Mouse (Mus musculus) left cerebral cortex, postnatal 10 days (tissue): Measurements from ENCODE around the gene Kif21b. TPM values are rescaled to one million over a fixed set of nuclear protein-coding genes. Genes with fewer than 3 reads are reported as not detected.
A peak's percentile ranks its signal among the peaks of the same experiment; 100 is the strongest.

Experiments used
- DNase-seq, 2 experiments: peaks; one replicate each; pipeline ENCODE4 v3.0.0; 2021 to 2022; ENCODE audit warnings: low spot score in 2 of 2, mixed read lengths in 1 of 2; ENCODE audit errors: extremely low spot score in 1 of 2
- intact Hi-C: fragments of 180-260 bp; cut with DNase I; formaldehyde crosslinking; loops from one replicate; pipeline ENCODE4 v1.15.1; 2025
- total RNA-seq, 2 experiments: library from RNA; stranded (reverse); gene quantifications; 2 replicates each; pipeline ENCODE4 v1.2.3; 2021

The Kif21b gene
- 100 to 1,000 TPM; 329 to 393 TPM for total RNA-seq

- intact Hi-C loops = loop anchor here (5.0 kb wide), 1 partner anchor 79 kb away; the partner anchor contains the start of genes Ascl5 and Cacna1s
- peak; percentile 90 to 95 for DNase-seq
Measured at GRCm38 (mm10) chr1:136130951-136131558, at the start of gene Kif21b. Gene Kif21b (plus strand): TSS chr1:136131389.

- no peak for DNase-seq
- intact Hi-C loops = no loop called here
Measured at GRCm38 (mm10) chr1:136085988-136086685, 45.1 kb upstream of the Kif21b start.

- no peak for DNase-seq
- intact Hi-C loops = no loop called here
Measured at GRCm38 (mm10) chr1:136089368-136090165, 41.6 kb upstream of the Kif21b start.

- DNase-seq = no peak
- intact Hi-C loops = no loop called here
Measured at GRCm38 (mm10) chr1:136093726-136094125, 37.5 kb upstream of the Kif21b start.

- no peak for DNase-seq
Measured at GRCm38 (mm10) chr1:136094807-136095206, 36.4 kb upstream of the Kif21b start.

GRCm38 (mm10) chr1:136102094-136102493, 29.1 kb upstream of the Kif21b start:
- no peak for DNase-seq
- intact Hi-C loops = no loop called here

More at GRCm38 (mm10) chr1:136094807-136095206, 36.4 kb upstream of the Kif21b start:
- intact Hi-C loops = no loop called here

- intact Hi-C loops = no loop called here
Measured at GRCm38 (mm10) chr1:136102551-136102950, 28.6 kb upstream of the Kif21b start.

GRCm38 (mm10) chr1:136102981-136103380, 28.2 kb upstream of the Kif21b start:
- intact Hi-C loops = no loop called here
- DNase-seq = no peak

More at GRCm38 (mm10) chr1:136102551-136102950, 28.6 kb upstream of the Kif21b start:
- no peak for DNase-seq

- DNase-seq = no peak
- intact Hi-C loops = no loop called here
Measured at GRCm38 (mm10) chr1:136103696-136104095, 27.5 kb upstream of the Kif21b start.

GRCm38 (mm10) chr1:136104741-136105140, 26.4 kb upstream of the Kif21b start:
- no peak for DNase-seq

GRCm38 (mm10) chr1:136109464-136109863, 21.7 kb upstream of the Kif21b start:
- intact Hi-C loops = no loop called here
- DNase-seq = no peak

More at GRCm38 (mm10) chr1:136104741-136105140, 26.4 kb upstream of the Kif21b start:
- intact Hi-C loops = no loop called here

GRCm38 (mm10) chr1:136116183-136116582, 15.0 kb upstream of the Kif21b start:
- intact Hi-C loops = no loop called here
- peak in 1 of 2 experiments; percentile 68 for DNase-seq

- intact Hi-C loops = no loop called here
- DNase-seq = no peak
Measured at GRCm38 (mm10) chr1:136117069-136117468, 14.1 kb upstream of the Kif21b start.

- intact Hi-C loops = no loop called here
Measured at GRCm38 (mm10) chr1:136118875-136119274, 12.3 kb upstream of the Kif21b start.

GRCm38 (mm10) chr1:136119571-136120262, 11.5 kb upstream of the Kif21b start:
- intact Hi-C loops = no loop called here
- DNase-seq = no peak

More at GRCm38 (mm10) chr1:136118875-136119274, 12.3 kb upstream of the Kif21b start:
- peak; percentile 80 to 88 for DNase-seq

GRCm38 (mm10) chr1:136120263-136120603, 11.0 kb upstream of the Kif21b start:
- DNase-seq = no peak
- intact Hi-C loops = no loop called here

GRCm38 (mm10) chr1:136120785-136121184, 10.4 kb upstream of the Kif21b start:
- intact Hi-C loops = no loop called here
- DNase-seq = no peak

- DNase-seq = no peak
- intact Hi-C loops = no loop called here
Measured at GRCm38 (mm10) chr1:136122030-136122429, 9.2 kb upstream of the Kif21b start.

GRCm38 (mm10) chr1:136126159-136126765, 4.9 kb upstream of the Kif21b start:
- DNase-seq = no peak
- intact Hi-C loops = no loop called here
